Mouse (Mus musculus): ENCODE measurements around the gene Oas1e. TPM values are rescaled to one million over a fixed set of nuclear protein-coding genes. Genes with fewer than 3 reads are reported as not detected.
A peak's percentile ranks its signal among the peaks of the same experiment; 100 is the strongest.
"Not testable (repeated sequence)": the region's sequence is repeated elsewhere in the genome, so short reads cannot be mapped to it uniquely, and the experiment has no call there.

Oas1e gene
- total RNA-seq (2022), result not detected

DNA sequence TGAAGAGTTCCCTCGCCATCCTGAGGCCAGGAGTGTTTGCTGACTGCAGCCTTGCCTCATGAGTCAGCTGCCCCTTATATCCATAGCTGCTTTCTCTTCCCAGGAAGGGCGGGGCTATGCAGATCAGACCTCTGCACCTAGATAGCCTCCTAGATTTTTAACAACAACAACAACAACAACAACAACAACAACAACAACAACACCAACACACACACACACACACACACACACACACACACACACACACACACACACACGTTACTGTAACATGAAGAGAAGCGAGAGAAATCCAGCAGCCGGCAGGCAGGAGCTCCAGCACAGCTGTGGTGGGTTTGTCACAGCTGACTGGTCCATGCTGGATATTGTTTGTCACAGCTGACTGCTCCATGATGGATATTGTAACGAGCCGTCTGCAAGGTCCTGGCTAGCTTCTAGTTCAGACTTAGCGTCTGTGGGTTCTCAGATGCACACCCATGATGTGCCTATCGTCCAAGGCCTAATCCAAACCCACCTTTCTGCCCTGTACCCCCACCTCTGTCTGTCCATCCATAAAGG, at the start of gene Oas1e:
TSS of gene Oas1e (minus strand) at position 51 of the 555 bp plus-strand sequence.
- DNase-seq (ENCODE audit: low spot score in 2 of 2), result not testable (repeated sequence)

DNA sequence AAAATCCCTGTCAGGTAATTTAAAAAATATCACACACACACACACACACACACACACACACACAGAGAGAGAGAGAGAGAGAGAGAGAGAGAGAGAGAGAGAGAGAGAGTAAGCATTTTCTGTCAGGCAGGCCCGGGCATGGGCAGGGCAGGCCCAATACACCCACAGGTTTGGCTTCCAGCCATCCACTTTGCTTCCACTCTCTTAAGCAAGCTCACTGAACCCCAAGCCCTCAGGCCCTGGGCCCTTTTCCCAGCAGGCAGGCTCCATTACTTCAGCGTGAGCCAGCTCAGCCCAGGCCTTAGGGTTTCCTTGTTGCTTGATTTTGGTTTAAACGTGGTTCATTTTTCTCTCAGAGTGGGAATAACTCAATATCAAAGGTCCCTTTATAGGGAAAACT, 49.4 kb upstream of the Oas1e start:
- no peak for DNase-seq (ENCODE audit: low spot score in 2 of 2)

GRCm38 (mm10) chr5:120836731-120837585, 41.6 kb upstream of the Oas1e start:
- DNase-seq (ENCODE audit: low spot score in 2 of 2), result no peak

DNA sequence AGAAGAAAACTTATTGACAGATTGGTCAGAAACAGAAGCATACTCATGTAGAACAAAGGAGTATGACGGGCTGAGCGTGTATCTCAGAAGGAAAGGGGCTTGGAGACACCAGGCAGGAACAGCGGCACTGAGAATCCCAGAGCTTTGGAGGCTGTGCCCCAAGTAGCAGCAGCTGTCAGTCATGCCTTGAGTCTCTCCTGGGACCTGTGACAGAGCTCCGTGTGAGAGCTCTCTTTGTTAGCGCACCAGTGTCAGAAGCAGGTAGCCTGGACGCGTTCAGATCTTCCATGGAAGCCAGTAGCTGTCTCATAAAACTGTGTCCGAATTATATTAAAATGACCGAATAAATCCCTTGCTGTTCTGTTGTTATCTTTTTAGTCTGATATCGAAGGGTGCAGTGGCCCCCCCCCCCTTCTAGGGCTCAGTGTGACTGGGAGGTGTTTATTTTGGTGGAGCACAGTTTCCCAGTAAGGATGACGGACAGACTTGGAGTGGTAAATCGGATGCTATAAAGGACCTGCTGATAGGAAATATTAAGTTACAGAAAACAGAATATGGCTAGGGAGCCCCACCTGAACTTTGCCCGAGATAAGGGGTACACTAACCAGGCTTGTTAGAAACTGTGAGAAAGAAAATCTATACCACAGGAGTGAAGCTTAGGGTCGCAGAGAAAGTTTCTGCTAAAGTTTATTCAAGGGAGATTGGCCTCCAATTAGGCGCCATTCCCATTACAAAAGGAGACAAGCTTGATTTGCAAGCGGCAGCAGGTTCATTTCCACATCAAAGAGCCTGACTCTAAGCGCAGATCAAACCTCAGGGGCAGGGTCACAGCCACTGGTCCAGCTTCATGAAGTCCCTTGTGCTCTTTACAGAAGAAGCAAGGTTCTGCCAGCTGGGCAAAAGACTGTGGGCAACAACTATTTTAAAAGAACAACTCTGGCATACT, 38.3 kb upstream of the Oas1e start:
- DNase-seq (ENCODE audit: low spot score in 2 of 2), result no peak

- no peak for DNase-seq (ENCODE audit: low spot score in 2 of 2)
Observed at GRCm38 (mm10) chr5:120831031-120831430, 35.7 kb upstream of the Oas1e start.

- DNase-seq (ENCODE audit: low spot score in 2 of 2), result no peak
Observed at GRCm38 (mm10) chr5:120818999-120819398, 23.7 kb upstream of the Oas1e start.

DNA sequence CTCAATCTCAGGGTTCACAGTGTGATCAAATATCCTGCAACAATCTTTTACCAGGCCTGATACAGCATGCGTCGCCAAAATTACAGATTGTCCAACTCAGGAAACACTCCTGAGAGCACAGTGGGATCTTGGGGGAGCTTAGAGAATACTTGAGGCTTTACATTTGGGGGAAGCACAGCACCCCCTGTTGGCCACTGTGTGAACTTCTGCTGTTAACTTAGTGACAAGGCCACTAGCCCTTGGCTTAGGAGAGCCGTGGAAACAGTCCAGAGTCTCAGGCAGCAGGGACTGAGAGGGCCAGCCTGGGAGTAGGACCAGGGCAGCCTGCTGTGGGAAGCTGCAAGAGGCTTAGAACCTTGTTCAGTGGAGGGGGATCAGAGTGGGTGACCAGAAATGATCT, 20.6 kb upstream of the Oas1e start:
- DNase-seq (ENCODE audit: low spot score in 2 of 2), result no peak

- DNase-seq (ENCODE audit: low spot score in 2 of 2), result no peak
Observed at GRCm38 (mm10) chr5:120813023-120813422, 17.7 kb upstream of the Oas1e start.

DNA sequence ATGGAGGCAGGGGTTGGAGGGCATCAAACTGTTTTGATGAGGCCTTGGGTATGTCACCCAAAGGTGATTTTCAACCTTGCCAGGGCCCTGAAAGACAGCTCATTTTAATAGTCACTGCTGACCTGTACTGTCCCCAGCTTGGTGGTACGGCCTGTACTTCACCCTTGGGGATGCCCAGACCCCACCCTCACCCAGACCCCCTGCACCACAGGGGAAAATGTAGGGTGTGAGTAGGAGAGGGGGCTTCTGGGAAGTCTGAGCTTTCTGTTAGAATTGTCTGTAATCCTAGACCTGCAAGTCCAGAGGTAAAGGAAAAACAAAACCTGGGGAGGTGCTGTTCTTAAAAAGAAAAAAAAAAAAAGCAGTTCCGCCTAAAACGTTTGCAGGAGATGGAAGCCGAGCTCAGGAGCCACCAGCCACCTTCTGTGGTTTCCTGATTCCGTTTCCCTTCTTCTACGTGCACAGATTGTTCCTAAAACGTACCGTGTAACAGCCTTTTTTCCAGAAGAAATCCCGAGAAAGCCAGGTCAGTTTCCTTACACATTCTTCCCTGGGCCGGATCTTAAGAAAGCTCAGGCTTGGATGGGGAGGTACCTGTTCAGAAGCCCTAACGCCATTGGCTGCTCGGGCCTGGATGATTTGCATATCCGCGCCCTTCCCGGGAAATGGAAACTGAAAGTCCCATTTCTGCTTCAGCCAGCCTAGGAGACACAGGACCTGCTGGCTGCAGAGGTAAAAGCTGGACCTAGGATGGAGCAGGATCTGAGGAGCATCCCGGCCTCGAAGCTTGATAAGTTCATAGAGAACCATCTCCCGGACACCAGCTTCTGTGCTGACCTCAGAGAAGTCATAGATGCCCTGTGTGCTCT, 16.9 kb upstream of the Oas1e start, which contains the start of gene Oas1c:
TSS of gene Oas1c (minus strand) at position 564 of the 869 bp plus-strand sequence.
- peak; percentile 50 to 72 for DNase-seq (ENCODE audit: low spot score in 2 of 2)

DNA sequence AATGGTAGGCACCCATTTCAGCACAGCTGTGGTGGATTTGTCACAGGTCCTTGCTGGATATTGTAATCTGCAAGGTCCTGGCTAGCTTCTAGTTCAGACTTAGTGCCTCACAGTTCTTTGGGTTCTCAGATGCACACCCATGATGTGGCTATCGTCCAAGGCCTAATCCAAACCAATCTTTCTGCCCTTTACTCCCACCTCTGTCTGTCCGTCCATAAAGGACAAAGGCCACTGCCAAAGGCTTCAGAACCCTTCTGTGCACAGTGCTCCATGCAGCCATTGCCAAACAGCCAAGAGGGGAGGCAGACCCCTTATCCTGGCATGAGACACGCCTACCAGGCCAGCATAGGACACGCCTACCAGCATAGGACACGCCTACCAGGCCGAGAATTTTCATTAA, 13.8 kb upstream of the Oas1e start:
- DNase-seq (ENCODE audit: low spot score in 2 of 2), result no peak

- DNase-seq (ENCODE audit: low spot score in 2 of 2), result no peak
Observed at GRCm38 (mm10) chr5:120806458-120806857, 11.1 kb upstream of the Oas1e start.

DNA sequence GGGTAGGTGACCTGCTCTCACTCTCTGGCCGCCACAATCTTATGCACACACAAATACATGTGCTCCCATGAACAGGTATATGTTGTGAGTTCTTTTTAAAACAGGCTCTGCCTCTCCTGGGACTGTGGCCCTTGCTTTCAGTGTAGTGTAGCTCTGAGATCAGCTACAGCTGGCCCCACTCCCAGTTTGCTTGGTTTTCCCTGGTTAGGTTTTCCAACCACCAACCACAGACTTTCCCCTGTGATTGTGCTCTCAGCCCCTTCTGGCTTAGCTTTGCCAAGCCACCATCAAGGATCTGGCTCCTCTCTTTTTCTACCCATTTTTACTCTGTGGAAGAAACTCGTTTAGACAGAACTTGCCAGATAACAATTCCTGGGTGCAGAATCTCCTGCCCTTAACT, 8.3 kb upstream of the Oas1e start:
- DNase-seq (ENCODE audit: low spot score in 2 of 2), result no peak

DNA sequence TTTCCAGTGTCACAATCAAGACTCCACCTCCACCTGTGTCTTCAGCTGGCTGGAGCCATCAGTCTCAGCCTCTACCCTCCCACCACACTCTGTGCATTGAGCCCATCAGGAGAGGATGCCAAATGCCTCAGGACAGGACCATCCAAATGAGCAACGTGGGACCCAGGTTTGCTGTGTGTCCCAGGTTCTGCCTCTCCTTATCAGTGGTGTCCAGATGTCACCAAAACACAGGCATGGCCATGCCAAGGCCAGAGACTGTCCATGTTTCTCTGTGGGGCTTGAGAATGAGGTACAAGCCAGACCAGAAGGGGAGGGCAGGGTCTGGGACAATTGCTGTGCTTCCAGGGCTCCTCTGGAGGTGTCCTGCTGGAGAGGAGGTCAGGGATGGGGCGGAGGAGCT, 3.6 kb upstream of the Oas1e start:
- not testable (repeated sequence) for DNase-seq (ENCODE audit: low spot score in 2 of 2)

GRCm38 (mm10) chr5:120798147-120798546, 2.8 kb upstream of the Oas1e start:
- not testable (repeated sequence) for DNase-seq (ENCODE audit: low spot score in 2 of 2)

DNA sequence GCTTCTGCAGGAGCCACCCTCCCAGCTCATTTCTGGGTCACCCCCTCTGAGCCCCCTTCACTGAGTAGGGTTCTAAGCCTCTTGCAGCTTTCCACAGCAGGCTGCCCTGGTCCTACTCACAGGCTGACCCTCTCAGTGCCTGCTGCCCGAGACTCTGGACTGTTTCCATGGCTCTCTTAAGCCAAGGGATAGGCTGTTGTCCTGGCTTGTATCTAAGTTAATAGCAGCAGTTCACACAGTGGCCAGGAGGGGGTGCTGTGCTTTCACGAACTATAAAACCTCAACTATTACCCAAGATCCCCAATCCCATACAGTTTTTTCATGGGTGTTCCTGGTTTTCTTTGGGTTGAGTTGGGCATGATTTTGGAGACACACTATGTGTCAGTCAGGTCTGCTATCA, 2.3 kb downstream of the Oas1e start:
- DNase-seq (ENCODE audit: low spot score in 2 of 2), result peak in 1 of 2 experiments; percentile 55

DNA sequence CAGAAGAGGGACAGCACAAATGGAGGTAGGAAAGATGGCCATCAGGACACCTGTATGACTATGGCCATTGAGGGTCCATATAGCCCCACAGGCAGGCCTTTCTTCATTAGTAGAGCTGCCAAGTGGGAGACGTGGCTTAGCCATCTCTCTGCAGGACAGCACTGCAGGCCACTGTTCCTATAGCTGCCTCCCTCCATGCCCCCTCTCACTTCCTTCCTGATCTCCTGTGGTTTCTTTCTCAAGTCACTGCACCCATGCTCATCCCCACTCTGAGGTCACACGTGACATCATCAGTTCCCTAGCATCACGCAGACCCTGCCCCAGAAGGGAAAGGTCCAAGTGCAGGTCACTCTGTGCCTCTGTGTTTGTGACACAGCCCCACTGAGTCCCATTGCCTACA, 8.3 kb downstream of the Oas1e start:
- no peak for DNase-seq (ENCODE audit: low spot score in 2 of 2)

- no peak for DNase-seq (ENCODE audit: low spot score in 2 of 2)
Observed at GRCm38 (mm10) chr5:120782446-120782845, 12.9 kb downstream of the Oas1e start.

DNA sequence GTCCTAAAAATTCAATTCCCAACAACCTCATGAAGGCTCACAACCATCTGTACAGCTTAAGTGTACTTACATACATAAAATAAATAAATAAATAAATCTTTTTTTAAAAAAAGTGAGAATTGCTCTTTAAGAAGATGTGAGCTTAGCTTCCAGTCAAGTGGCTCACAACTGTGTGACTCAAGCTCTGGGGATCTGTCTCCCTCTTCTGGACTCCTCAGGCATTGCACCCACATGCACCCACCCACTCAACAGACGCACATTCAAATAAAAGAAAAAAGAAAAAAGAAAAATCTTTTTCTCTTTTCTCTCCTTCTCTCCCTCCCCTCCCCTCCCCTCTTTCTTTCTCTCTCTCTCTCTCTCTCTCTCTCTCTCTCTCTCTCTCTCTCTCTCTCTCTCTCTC, 13.7 kb downstream of the Oas1e start:
- no peak for DNase-seq (ENCODE audit: low spot score in 2 of 2)

DNA sequence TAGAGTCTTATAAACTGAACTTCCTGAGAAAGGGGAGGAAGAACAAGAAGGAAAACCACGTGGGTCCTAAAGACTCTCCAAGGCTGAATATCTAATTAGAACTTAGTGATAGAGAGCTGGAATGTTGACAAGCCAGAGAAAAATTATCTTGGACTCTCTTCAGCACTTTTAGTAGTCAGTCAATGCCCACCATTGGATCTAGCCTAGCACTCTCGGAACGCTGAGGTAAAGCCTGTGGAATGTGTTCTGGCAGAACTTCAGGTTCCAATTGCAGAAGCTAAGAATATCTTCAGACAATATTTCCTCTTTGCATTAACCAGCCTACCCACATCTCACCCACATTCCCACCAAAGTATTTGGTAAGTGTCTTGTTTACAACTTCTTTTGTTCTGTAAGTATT, 15.4 kb downstream of the Oas1e start:
- DNase-seq (ENCODE audit: low spot score in 2 of 2), result no peak

GRCm38 (mm10) chr5:120778941-120779340, 16.4 kb downstream of the Oas1e start:
- DNase-seq (ENCODE audit: low spot score in 2 of 2), result no peak

- no peak for DNase-seq (ENCODE audit: low spot score in 2 of 2)
Observed at GRCm38 (mm10) chr5:120777478-120777877, 17.9 kb downstream of the Oas1e start, which contains the start of gene Oas3. Oas3 (minus strand) TSS chr5:120777661.

Measured in left cerebral cortex, adult 8-10 months (tissue).